Mouse (Mus musculus) cortical plate, adult 2 months (tissue): ENCODE data around the gene Fbxo28.

Source experiments
- CTCF ChIP-seq: fragments of 200-500 bp; IDR thresholded peaks from 2 replicates; pipeline ENCODE4 v1.5.1; 2011; ENCODE audit warnings: mild to moderate bottlenecking, control low read depth, low read length; ENCODE audit not compliant: insufficient read depth; ENCODE audit errors: extremely low read depth
- POLR2A ChIP-seq: fragments of 200-500 bp; IDR thresholded peaks from 2 replicates; pipeline ENCODE4 v1.6.1; 2011; ENCODE audit warnings: mild to moderate bottlenecking, low read length, control low read depth; ENCODE audit not compliant: insufficient read depth; ENCODE audit errors: extremely low read depth

GRCm38 (mm10) chr1:182266028-182266525, 75.4 kb downstream of the Fbxo28 start:
- TF ChIP-seq POLR2A (no peak), CTCF (no peak)
